Mouse (Mus musculus): ENCODE measurements at regions not wholly inside any gene's neighbourhood (a gene's known extent, or its start where the extent isn't known, plus 50 kb on each side); places are given as distances from the start of the nearest gene placed in this dataset.
"Not testable (repeated sequence)": the region's sequence is repeated elsewhere in the genome, so short reads cannot be mapped to it uniquely, and the experiment has no call there.

DNA sequence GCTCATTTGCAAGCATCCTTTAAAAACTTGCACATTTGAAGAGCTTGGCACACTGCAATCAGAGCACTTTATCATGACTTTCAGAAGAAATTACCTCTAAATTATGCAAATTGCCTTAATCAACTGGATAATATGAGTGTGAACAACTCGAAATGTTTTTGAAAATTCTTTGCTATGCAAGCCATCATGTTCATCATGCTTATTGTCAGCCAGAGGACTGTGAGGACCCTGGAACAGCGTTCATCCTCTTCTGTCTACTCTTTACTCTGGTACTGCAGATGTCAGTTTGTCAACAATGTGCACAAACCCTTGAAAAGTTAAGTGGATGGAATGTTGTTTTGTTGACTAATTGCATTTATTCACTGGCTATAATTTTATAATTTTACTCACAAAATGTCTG is 1899.9 kb upstream of the Slc39a10 start:
- ATAC-seq (ENCODE audit: insufficient number of reproducible peaks, low FRiP score, low TSS enrichment), result no peak

DNA sequence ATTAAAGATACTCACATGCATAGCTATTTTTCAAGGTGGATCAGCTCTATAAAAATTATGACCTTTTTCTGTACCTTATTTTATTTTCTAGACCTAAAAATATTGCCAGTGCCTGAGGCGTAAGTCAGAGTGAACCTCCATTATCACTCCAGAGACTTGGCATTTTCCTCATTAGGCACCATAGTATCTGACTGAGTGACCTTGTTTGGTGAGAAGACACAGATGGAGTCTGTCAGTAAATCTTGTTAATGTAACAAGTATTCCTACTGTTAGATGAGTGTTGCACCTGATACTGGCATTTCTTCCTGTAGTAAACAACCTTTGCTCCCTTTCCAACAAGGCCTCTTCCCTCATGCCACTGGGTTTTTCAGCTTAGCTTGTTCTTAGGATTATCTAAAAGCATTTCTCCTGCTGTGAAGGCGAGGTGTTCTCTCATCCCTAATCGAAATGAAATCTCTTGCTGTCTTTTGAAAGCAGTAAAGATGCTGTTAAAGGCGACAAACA is 1860.7 kb upstream of the Slc39a10 start:
- peak; percentile 96 for ATAC-seq (ENCODE audit: insufficient number of reproducible peaks, low FRiP score, low TSS enrichment)

DNA sequence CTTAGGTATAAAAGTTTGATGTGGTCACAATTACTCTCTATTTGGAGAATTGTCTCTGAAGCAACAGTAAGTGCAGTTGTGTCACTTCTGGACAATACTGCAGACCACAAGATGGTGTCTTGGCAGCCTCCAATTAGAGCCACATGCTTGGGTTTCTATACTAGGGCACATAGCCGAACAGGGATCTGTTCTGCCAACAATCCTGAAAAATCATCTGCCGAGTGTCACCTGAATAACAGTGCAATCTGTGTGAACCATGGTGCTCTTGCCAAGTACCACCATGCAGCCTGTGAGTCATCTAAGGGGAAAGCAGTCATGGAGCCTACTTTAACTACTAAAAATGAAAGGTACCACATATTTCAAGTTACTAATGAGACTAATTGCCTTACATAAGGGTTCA is 1840.9 kb upstream of the Slc39a10 start:
- ATAC-seq (ENCODE audit: insufficient number of reproducible peaks, low FRiP score, low TSS enrichment), result peak; percentile 100

DNA sequence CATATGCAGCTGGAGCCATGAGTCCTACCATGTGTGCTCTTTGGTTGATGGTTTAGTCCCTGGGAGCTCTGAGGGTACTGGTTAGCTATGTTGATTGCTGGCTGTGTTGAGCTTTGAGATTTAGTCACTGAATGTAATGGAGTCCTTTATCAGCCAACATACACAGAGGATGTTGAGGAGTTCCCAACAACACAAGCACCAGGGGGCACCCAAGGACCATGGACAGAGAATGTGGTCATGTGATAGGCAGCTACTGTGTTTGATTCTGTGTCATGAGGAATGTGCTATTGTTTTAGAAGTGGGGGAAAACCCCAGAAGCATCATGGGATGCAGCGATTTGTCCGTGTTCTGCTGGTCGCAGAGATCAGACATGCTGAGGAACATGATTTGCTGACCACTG is 1816.0 kb upstream of the Slc39a10 start:
- ATAC-seq (ENCODE audit: insufficient number of reproducible peaks, low FRiP score, low TSS enrichment), result not testable (repeated sequence)
